Mouse (Mus musculus) cerebellum, postnatal 36 days (tissue): ENCODE measurements at regions not wholly inside any gene's neighbourhood (a gene's known extent, or its start where the extent isn't known, plus 50 kb on each side); places are given as distances from the start of the nearest gene placed in this dataset.
A peak's percentile ranks its signal among the peaks of the same experiment; 100 is the strongest.

Experiments
- DNase-seq, 2 experiments: peaks; one replicate each; pipeline ENCODE4 v3.0.0; 2021 to 2022; ENCODE audit warnings: mixed read lengths in 2 of 2

- no peak for DNase-seq
Measured at GRCm38 (mm10) chr10:43750401-43750800, 151.1 kb downstream of the Qrsl1 start.

DNA sequence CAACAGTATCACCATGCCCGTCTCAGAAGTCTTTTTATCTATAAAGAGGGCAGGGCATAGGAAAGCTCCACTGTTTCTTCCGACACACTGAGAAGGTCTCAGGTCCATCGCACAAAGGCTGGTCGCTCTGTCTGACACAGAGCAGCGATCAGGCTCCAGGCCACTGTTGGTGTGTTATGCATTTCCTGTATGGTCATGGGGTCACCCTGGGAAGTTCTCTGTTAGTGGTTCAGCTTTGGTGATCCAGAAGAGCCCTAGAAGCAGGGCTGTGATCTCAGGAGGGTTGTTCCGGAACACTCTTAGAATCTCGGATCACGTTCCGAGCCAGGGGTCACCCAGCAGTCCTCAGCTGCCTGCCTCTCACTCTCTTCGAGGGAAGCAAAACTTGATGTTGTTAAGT lies 150.7 kb downstream of the Qrsl1 start:
- no peak for DNase-seq

GRCm38 (mm10) chr10:43751881-43752675 lies 149.5 kb downstream of the Qrsl1 start:
- DNase-seq = peak; percentile 22 to 44

DNA sequence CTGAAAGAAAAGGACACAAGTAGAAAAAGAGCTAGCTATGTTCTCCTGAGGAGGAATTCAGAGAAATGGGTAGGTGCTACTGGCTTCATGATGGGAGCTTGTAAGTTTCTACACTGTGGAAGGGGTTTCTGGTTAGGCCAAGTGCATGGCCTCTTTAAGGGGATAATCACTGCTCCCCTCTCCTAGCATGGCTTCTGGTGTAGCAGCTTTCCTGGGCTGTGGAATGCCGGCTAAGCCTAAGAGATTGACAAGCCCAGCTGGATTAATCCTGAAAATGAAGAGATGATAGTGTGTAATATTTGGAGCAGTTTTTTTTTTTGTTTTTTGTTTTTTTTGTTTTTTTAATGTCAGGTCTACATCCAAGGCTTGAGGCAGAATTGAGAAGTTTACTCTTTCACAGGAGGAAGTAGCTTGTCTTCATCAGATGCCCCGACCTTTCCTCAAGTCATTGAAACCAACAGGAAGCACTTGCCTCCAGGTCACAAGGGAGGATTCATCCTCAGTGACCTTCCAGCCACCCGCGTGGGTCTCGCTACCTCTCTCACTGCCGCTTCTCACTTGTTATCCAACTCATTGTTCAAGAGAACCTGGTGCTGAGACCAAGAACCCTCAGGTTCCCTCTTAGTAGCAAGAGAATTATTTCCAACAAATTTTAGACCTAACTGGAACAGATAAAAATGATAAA lies 144.5 kb downstream of the Qrsl1 start:
- DNase-seq = no peak

- no peak for DNase-seq
Measured at GRCm38 (mm10) chr10:43758124-43759025, 143.2 kb downstream of the Qrsl1 start.

GRCm38 (mm10) chr10:43759186-43759905 lies 142.2 kb downstream of the Qrsl1 start:
- no peak for DNase-seq

GRCm38 (mm10) chr10:43759906-43760281 lies 141.7 kb downstream of the Qrsl1 start:
- no peak for DNase-seq

DNA sequence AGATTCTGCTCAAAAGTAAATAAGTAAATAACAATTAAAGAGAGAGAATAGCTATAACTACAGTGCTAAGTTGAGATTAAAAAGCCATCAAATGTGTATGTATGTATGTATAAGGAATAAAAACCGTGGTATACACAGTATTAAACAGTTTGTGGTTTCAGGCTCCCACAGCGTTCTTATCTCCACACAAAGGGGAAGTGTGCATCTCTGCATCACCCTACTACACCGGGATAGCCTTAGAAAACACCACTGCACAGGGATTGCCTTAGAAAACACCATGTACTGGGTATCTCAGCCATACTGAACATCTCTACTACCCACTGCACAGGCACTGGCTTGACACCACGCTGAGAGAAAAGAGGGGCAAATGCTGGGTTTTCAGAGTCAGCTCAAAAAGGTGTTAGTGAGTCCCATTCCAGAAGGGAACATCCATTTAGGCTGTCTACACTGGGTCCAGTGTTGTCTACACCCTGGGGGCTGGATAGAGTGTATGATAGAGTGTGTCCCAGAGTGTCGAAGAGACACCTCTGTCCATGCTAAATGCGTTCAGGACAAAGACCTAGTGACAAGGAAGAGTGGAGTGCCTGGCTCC lies 139.5 kb downstream of the Qrsl1 start:
- DNase-seq = no peak

DNA sequence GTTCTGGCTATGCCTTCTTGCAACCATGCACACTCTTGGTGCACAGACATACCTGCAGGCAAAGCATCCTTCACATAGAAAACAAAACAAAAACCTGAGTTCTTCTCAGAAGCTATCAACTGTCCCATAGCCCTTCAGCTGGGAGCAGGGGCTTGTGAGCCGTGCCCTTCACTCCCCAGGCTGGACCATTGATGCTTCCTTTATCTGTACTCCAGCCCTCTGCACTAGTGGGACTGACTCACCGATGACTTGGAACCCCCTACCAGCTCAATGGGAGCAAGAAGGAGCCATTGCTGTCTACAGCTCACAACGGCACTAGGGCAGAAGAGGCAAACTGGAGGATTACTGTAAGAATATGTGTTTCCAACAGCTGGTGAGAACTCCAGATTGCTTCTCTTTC lies 137.0 kb downstream of the Qrsl1 start:
- DNase-seq = no peak

GRCm38 (mm10) chr10:43765275-43765674 lies 136.3 kb downstream of the Qrsl1 start:
- DNase-seq = no peak

GRCm38 (mm10) chr10:43765829-43766486 lies 135.6 kb downstream of the Qrsl1 start:
- DNase-seq = no peak

DNA sequence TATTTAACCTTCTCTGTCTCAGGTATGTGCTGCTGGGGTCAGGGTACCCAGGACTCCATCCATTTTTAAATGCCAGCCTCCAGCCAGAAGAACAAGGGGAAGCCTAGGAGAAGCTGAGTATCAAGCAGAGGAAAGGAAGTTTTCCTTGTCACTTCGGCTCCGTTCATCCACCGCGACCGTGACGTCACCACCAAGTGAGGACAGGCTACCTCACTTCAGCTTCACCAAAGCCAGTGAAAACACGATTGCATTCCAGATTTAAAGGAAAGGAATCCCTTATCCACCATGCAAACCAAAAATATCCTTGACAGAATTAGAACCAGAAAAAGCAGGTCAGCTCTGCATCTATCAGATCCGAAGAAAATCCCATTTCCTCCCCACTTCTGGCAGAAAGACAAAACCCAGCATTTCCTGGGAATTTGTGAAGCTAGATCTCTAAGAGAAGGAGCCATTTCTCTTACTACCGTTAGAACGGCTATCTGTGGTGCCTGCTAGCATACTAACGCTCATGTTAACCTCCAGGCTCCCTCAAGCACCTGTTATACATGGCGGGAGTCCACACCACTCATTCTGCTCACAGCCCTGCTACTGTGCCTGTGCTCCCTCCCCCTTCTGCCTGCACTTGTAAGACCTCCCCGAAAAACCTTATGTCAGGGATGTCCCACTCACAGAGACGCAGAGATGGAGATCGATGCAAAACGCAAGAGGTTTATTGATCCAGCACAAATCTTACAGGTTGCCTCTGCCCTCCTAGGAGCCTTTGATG lies 133.4 kb downstream of the Qrsl1 start:
- DNase-seq = no peak

DNA sequence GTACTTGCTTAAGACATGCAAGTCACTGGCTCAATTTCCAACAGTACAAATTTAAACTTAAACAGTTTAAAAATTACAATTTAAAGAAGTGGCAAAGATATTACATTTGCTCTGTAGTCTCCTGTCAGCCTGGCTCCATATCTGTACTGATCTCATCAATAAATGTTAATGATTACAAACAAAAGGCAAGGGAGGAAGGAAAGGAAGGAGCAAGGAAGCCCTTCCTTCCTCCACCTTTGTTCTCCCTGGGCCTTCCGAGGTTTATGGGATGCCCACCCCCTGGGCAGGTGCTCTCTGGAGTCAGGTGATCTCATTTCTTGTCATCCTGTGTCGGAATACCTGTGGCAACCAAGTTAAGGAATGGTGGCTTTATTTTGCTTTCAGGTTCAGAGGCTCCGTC lies 132.5 kb downstream of the Qrsl1 start:
- DNase-seq = no peak

GRCm38 (mm10) chr10:43775807-43776206 lies 125.7 kb downstream of the Qrsl1 start:
- DNase-seq = no peak

DNA sequence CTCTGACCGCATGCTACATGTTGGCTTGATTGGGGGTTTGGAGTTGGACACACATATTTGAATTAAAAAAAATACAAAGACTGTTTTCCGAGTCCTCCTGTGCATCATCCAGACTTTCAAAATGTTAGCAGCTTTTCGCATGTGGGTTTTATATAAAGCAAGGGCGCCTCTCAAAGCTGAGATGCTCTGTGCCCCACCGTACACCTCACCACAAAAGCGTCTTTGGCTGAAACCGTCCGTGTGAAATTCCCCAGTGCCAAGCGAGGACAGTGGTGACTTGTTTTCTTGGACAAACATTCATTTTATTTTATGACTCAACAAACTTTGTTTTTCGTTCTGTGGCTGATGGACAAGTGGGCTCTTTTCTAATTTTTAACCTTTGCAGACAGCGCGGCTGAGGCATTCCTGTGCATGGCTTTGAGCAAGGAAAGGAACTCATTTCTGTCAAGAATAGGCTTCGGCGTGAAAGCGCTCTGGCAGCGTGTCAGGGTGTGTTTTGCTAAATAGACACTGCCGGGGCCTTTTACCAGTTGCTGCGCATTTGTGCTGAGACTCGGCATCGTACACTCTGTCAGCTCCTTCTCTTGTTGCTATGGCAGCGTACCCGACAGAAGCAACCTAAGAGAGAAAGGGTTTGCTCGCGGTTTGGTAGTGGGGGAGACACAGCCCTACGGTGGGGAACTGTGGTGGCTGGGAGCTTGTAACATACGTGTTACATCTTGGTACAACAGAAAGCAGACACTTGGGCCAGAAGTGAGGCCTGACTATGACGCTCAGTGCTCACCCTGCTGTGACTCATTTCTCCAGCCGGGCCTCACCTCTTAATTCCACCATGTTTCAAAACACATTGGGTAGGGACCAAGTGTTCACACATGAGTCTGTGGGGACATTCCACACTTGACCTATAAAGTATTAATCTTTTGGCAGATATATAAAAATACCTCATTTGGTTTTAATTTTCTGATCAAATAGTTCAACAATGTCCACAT lies 123.6 kb downstream of the Qrsl1 start:
- no peak for DNase-seq

- DNase-seq = no peak
Measured at GRCm38 (mm10) chr10:43780571-43780970, 121.0 kb downstream of the Qrsl1 start.

DNA sequence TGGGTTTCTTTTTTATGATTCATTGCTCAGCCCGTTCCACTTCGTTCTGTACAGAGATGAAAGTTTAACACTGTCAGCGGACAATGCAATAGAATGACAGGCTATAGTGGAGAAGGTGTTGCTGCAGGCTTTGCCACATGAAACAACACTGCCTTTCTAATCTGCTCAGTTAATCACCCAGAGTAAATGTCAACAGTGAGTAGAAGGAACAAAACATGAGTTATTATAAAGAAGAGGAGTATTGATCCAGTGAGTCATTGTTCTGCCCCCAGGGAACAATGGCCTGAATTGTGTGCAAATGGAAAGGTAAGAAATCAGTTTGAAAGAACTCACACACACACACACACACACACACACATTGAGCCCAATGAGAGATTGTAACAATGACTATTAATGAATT lies 118.2 kb downstream of the Qrsl1 start:
- DNase-seq = no peak

DNA sequence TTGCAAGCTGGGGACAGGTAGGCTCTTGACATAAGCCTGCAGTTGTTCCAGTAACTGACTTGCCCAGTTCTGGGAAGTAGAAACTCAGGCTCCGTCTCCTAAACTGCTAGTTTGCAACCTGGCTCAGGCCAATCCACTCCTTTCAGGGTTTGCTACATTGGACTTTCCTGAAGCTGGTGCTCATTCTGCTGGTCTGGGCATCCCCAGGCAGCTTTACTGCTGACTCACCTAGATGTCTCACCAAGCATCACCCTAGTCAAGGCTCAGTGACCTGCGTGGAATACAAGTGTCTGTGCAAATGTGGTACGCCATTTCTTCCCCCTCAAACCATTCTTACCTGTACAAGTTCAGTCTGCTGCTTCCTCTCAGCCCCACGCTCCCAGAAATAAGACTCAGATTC lies 110.8 kb downstream of the Qrsl1 start:
- DNase-seq = no peak

DNA sequence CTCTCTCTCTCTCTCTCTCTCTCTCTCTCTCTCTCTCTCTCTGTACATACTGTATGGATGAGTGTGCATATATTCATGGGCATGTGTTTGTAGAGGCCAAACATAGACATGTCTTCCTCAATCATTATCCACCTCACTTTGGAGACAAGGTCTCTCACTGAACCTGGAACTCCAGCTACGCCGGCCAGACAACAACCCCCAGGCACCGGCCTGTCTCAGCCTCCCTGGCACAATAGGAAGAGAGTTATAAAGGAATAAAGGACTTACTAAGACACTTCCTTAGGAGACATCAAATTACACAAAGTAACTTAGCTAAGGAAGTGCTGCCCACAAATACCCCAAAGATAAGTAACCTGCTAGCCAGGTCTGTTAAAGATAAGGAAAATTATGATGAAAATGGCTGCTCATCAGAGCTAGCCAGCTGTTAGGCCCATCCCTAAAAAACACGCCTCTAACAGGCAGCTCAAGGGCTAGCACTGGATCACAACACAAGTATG lies 110.0 kb downstream of the Qrsl1 start:
- DNase-seq = no peak
